Mouse (Mus musculus) bone marrow, adult 2 months (tissue): Measurements from ENCODE around the gene Slc3a1. TPM values are rescaled to one million over a fixed set of nuclear protein-coding genes. Genes with fewer than 3 reads are reported as not detected.

ENCODE experiments used
- H3K27ac ChIP-seq: fragments of 200-500 bp; 2 replicates; pipeline ENCODE4 v1.5.1; 2012; ENCODE audit warnings: low read depth, mild to moderate bottlenecking, control low read depth, inconsistent platforms, low read length; ENCODE audit not compliant: control insufficient read depth, poor library complexity, insufficient read depth
- H3K4me1 ChIP-seq: fragments of 200-500 bp; 2 replicates; pipeline ENCODE4 v1.6.1; 2011; ENCODE audit warnings: low read length; ENCODE audit not compliant: control insufficient read depth, insufficient read depth
- H3K4me3 ChIP-seq: fragments of 200-500 bp; replicated peaks from 2 replicates; pipeline ENCODE3; 2011; ENCODE audit warnings: mild to moderate bottlenecking, low read depth, low read length, control low read depth; ENCODE audit not compliant: control insufficient read depth
- CTCF ChIP-seq: fragments of 200-500 bp; IDR thresholded peaks from 2 replicates; pipeline ENCODE4 v1.5.1; 2011; ENCODE audit warnings: low read length, control low read depth; ENCODE audit not compliant: control insufficient read depth, insufficient read depth
- POLR2A ChIP-seq: fragments of 200-500 bp; IDR thresholded peaks from 2 replicates; pipeline ENCODE4 v1.6.1; 2011; ENCODE audit warnings: low read depth, mild to moderate bottlenecking, control low read depth, low read length, borderline replicate concordance; ENCODE audit not compliant: control insufficient read depth
- WGBS: fragments of 180-500 bp; shearing (Covaris S2); methylation state at CpG from one replicate; pipeline ENCODE4 v1.1.7; 2018; 5-methylcytosine and 5-hydroxymethylcytosine counted together
- polyA plus RNA-seq: library from polyadenylated mRNA; stranded (reverse); fragments of >200 nt; gene quantifications from 2 replicates; pipeline ENCODE4 v1.2.4, GENCODE M21; 2011; ENCODE audit warnings: low replicate concordance; ENCODE audit not compliant: missing spikeins, insufficient read depth, insufficient read length

Gene Slc3a1
- polyA plus RNA-seq, 1 experiment = 1.3 TPM

GRCm38 (mm10) chr17:85100232-85100631, 72.1 kb downstream of the Slc3a1 start:
- WGBS = 82% methylated on average over 3 of the region's 3 CpGs
- TF ChIP-seq CTCF (no peak), POLR2A (no peak)
- no peaks in the 10 kb centered on the region; the same call in 1 of the 2 replicates for H3K4me1 ChIP-seq
- no peak overlapping the region for H3K4me3 ChIP-seq
- no peak overlapping the region for H3K27ac ChIP-seq

- TF ChIP-seq POLR2A (no peak), CTCF (no peak)
- H3K4me3 ChIP-seq = no peak overlapping the region
- no peaks in the 10 kb centered on the region; the same call in 1 of the 2 replicates for H3K4me1 ChIP-seq
- WGBS = 88% methylated on average over 7 of the region's 7 CpGs
- no peak overlapping the region for H3K27ac ChIP-seq
These were observed 73.6 kb downstream of the Slc3a1 start for GRCm38 (mm10) chr17:85101751-85102150.

- Histone ChIP-seq H3K4me1 (no peaks in the 10 kb centered on the region; the same call in 1 of the 2 replicates), H3K4me3 (no peak overlapping the region), H3K27ac (no peak overlapping the region)
- 54% methylated on average over 2 of the region's 2 CpGs for WGBS
- TF ChIP-seq CTCF = no peak
- TF ChIP-seq POLR2A = no peak
These were observed 75.1 kb downstream of the Slc3a1 start for GRCm38 (mm10) chr17:85103310-85103709.

- 81% methylated on average over 1 of the region's 1 CpGs for WGBS
- TF ChIP-seq POLR2A (no peak), CTCF (no peak)
- Histone ChIP-seq H3K27ac (no peak overlapping the region), H3K4me3 (no peak overlapping the region), H3K4me1 (no peaks in the 10 kb centered on the region)
These were observed 82.5 kb downstream of the Slc3a1 start for GRCm38 (mm10) chr17:85110640-85111039.

GRCm38 (mm10) chr17:85113441-85113840, 85.3 kb downstream of the Slc3a1 start:
- no peak for TF ChIP-seq POLR2A
- no peak for TF ChIP-seq CTCF
- H3K4me1 ChIP-seq = no peaks in the 10 kb centered on the region
- no peak overlapping the region for H3K4me3 ChIP-seq
- no peak overlapping the region for H3K27ac ChIP-seq
- WGBS = 80% methylated on average over 8 of the region's 8 CpGs

Other genes starting within 250 kb of the Slc3a1 start
- gene Lrpprc, start 237.6 kb upstream of the Slc3a1 start, polyA plus RNA-seq = 14.1 and 27.6 TPM in 2 replicates
- 49.8 and 67.9 TPM in 2 replicates for gene Ppm1b, start 71.6 kb upstream of the Slc3a1 start, polyA plus RNA-seq
- gene Prepl, start 61.9 kb downstream of the Slc3a1 start, polyA plus RNA-seq = 6.0 and 11.3 TPM in 2 replicates
- gene Camkmt, start 62.2 kb downstream of the Slc3a1 start, polyA plus RNA-seq = 0.86 and 4.3 TPM in 2 replicates